Mouse (Mus musculus): ENCODE results near the gene Slc5a5.

The Slc5a5 gene

GRCm38 (mm10) chr8:70843214-70843773 is 49.3 kb downstream of the Slc5a5 start:
- in situ Hi-C loops (cut with MboI; ENCODE audit: unreplicated experiment in 2 of 2), result loop anchor here (5.0 to 10.0 kb wide), 4 partner anchors 76 to 228 kb away; partner anchors contain the start of genes Lrrc25 (in 2 of the 2) and Gm3336 (in 1 of the 2)

DNA sequence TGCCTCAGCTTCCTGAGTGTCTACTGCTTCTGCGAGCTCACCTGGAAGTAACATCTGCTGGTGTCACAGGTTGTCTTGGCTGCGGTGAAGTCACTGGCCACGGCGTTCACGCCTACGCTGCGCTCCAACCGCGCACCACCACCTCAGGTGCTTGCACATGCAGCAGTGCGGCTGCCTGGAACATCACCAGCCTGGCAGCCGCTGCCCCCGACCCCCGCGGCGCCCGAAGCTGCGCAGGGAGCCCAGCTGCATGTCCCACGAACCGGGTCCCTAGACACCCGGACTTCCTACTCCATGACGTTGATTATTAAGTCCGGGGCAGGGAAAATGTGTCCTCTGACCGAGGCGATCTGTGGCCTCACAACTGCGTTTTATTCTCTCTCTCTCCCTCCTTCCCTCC is 50.1 kb downstream of the Slc5a5 start:
- in situ Hi-C loops (cut with MboI; ENCODE audit: unreplicated experiment in 2 of 2), result loop anchor here (5.0 to 10.0 kb wide), 4 partner anchors 75 to 228 kb away; partner anchors contain the start of genes Lrrc25 (in 2 of the 2) and Gm3336 (in 1 of the 2)

GRCm38 (mm10) chr8:70841147-70842072 is 51.1 kb downstream of the Slc5a5 start:
- in situ Hi-C loops (cut with MboI; ENCODE audit: unreplicated experiment in 2 of 2), result loop anchor here (5.0 to 10.0 kb wide), 4 partner anchors 74 to 227 kb away; partner anchors contain the start of genes Lrrc25 (in 2 of the 2) and Gm3336 (in 1 of the 2)

- in situ Hi-C loops (cut with MboI; ENCODE audit: unreplicated experiment in 2 of 2), result loop anchor here (5.0 to 10.0 kb wide), 4 partner anchors 73 to 226 kb away; partner anchors contain the start of genes Lrrc25 (in 2 of the 2) and Gm3336 (in 1 of the 2)
Measured at GRCm38 (mm10) chr8:70840590-70840989, 52.0 kb downstream of the Slc5a5 start.

DNA sequence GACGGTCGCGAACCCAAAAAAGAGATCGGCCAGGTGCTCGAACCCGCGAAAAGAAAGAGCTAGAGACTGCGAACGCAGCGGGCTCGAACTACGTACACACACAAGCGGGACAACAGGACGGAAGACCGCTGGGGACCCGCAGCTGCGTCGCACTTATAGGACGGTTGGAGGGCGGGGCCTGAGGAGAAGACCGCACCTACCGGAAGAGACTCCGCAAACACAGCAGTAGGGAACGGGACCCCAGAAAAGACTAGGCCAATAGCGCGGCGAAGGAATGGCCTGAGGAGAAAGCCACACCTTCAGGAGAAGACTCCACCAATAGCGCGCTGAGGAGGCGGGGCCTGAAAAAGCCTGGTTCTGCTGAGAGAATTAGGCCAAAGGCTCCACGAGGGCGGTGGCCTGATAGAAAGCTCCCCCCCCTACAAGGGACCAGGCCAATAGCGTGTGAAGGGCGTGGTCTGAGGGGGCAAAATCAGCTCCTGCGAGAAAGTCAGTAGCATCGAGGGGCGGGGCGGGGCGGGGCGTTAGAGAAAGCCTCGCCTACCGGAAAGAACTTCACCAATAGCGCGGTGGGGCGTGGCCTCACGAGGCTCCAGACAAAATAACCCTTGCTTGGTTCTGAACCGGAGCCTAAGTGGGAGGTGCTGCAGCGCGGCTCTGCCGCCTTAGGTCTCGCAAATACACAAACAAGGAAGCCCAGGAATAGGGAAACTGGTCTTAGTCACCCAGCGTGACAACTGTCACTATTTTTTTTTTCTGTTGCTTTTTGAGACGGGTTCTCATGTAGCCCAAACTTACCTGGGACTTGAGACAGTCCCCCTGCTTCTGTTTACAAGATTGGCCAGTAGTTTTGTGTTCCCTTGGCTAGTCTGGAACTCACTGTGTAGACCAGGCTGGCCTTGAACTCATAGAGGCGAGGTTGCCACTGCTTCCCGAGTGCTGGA is 52.9 kb downstream of the Slc5a5 start, which contains the start of gene Arrdc2:
Gene Arrdc2, minus strand, starts transcription at position 313 of the 944 bp plus-strand sequence.
- in situ Hi-C loops (cut with MboI; ENCODE audit: unreplicated experiment in 2 of 2), result loop anchor here (5.0 to 10.0 kb wide), 5 partner anchors 37 to 225 kb away; partner anchors contain the start of genes Lrrc25 (in 2 of the 2) and Gm3336 (in 1 of the 2)

GRCm38 (mm10) chr8:70838654-70839407 is 53.7 kb downstream of the Slc5a5 start:
- in situ Hi-C loops (cut with MboI; ENCODE audit: unreplicated experiment in 2 of 2), result loop anchor here (5.0 kb wide), 1 partner anchor 37 kb away; no protein-coding TSS in a partner anchor

- in situ Hi-C loops (cut with MboI; ENCODE audit: unreplicated experiment in 2 of 2), result loop anchor here (5.0 kb wide), 1 partner anchor 34 kb away; no protein-coding TSS in a partner anchor
Measured at GRCm38 (mm10) chr8:70836666-70837065, 55.9 kb downstream of the Slc5a5 start.

DNA sequence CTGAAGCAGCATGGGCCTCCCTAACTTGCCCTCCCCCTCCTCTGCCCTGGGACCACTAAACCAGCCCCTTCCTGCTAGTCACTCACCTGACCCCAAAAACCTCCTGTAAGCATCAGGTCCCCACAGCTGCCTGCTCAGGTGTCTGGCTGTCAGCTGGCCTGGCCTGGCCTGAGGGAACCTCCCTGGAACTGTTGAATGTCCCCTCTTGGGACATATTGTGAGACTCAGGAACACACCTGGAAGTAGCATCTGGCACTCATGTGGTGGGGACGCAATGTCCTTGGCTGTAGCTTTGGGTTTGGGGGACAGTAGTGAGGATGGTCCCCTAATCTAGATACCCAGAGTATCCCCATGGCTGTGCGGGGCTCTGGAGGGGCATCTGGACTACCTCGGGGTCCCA is 58.5 kb downstream of the Slc5a5 start:
- in situ Hi-C loops (cut with MboI; ENCODE audit: unreplicated experiment in 2 of 2), result no loop called here

DNA sequence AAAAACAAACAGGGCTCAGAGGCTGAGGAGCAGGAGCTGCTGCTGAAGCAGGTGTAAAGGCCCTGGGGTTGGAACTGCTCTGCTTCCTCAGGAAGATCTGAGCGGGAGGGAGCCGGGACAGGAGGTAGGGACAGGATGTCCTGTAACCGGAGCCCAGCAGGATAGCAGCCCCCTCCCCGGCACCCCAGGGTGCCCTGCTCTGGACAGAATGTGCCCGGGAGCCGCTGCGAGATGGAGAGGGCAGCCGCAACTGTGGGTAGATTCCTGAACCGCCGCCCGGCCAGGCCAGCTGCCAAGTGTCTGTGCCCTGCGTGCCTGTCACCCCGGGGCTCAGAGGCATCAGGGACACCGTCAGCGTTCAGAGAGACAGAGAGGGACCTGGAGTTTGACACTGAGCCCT is 59.0 kb downstream of the Slc5a5 start:
- in situ Hi-C loops (cut with MboI; ENCODE audit: unreplicated experiment in 2 of 2), result no loop called here

- in situ Hi-C loops (cut with MboI; ENCODE audit: unreplicated experiment in 2 of 2), result no loop called here
Measured at GRCm38 (mm10) chr8:70833018-70833482, 59.5 kb downstream of the Slc5a5 start.
